ENCODE assay signal across 11 mouse cellular contexts in the genomic region with DNA sequence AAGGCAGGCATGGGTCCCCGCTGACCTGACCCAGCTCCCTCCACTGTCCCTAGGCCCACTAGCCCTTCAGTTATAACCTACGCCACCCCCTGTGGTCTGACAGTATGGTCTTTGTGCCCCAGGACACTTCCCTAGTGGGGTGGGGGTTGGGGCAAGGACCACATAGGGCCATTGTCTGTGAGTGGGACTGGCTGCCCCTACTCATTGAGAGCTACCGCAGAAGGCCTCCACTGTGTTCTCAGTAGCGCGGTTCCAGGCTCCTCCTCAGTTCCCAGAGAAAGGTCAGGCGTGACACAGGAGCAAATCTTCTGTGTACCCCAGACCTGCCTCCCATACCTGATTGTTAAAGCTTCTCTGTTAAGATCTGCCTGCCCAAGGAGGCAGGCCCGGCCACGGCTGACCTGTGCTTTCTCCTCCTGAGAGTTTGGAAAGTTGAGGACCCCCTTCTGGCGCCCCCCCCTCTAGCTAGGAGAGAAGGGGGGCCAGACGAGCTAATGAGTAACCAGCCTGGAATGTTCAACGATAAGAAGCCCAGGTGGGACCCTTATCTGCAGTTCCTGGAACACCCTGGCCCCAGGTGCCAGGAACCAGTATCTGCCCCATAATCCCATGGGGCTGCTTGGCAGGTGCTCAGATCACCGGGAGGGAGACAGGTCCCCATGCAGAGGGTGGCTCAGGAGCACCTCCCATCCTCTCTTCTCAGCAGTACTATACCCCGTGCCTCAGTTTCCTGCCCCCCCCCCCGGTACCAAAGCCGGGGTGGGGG. TPM values are rescaled to one million over a fixed set of nuclear protein-coding genes. Genes with fewer than 3 reads are reported as not detected.
DNase-seq lines count a peak whose midpoint lies in the region; ATAC-seq and TF ChIP-seq lines count a peak whose summit lies in the region.
"Had no signal": no experiment of that assay in that cellular context is flagged by ENCODE, and none has a peak within 500 bp of the region (broad histone marks: within the 10 kb centered on the region; RNA-seq: fewer than 3 reads in every experiment).

No protein-coding gene starts in this region.

- WGBS in kidney, adult 2 months, result 59% methylated on average over 15 of the region's 15 CpGs
- WGBS in lung, postnatal 0 days, result 49% methylated on average over 14 of the region's 15 CpGs

- H3K36me3 ChIP-seq in kidney, adult 2 months (ENCODE audit: control insufficient read depth, insufficient read depth, low read length), result no peaks in the 10 kb centered on the region
- H3K36me3 ChIP-seq in lung, postnatal 0 days (ENCODE audit: insufficient read depth, low read length), result peaks cover 24% of the 10 kb centered on the region; the same call in 1 of the 2 replicates

- peak; percentile 1; the same call in 1 of the 2 replicates for ATAC-seq in lung, postnatal 0 days
- ATAC-seq in megakaryocyte-erythroid progenitor cell, adult 5-6 weeks (replicated peaks; ENCODE audit: low FRiP score, low TSS enrichment, poor library complexity, severe bottlenecking), result no peak

- no peak for TF ChIP-seq POLR2A in kidney, adult 2 months (IDR thresholded peaks at IDR 0.05; ENCODE audit: low read depth, low read length)

- no peaks in the 10 kb centered on the region for H3K27me3 ChIP-seq in kidney, adult 2 months (replicated peaks; ENCODE audit: control insufficient read depth, insufficient read depth, low read length)
- no peaks in the 10 kb centered on the region for H3K27me3 ChIP-seq in lung, postnatal 0 days (replicated peaks; ENCODE audit: insufficient read depth, low read length)

- peak; percentile 17 for DNase-seq in adrenal gland, postnatal 10 days
- DNase-seq in adrenal gland, postnatal 25 days, result no peak
- DNase-seq in kidney, adult 2 months, result no peak
- no peak for DNase-seq in kidney, adult 11 months
- DNase-seq in lung, postnatal 0 days (ENCODE audit: low spot score), result no peak
- no peak for DNase-seq in lung, postnatal 25 days (ENCODE audit: low spot score)
- DNase-seq in testis, postnatal 10 days (ENCODE audit: low spot score), result no peak

- TF ChIP-seq EP300 in lung, postnatal 0 days (IDR thresholded peaks at IDR 0.05), result 0 out of 2 replicates have a peak, but pooled peaks have one; percentile 23

- no peak overlapping the region for H3K4me3 ChIP-seq in kidney, adult 2 months (ENCODE audit: insufficient read depth, low read depth, low read length)
- no peak overlapping the region for H3K4me3 ChIP-seq in lung, postnatal 0 days (ENCODE audit: low read depth, low read length)

- TF ChIP-seq CTCF in kidney, adult 2 months (conservative IDR thresholded peaks at IDR 0.05; ENCODE audit: insufficient read depth, insufficient read length, low read depth, low read length), result no peak
- no peak for TF ChIP-seq CTCF in lung, postnatal 0 days (IDR thresholded peaks at IDR 0.05)

- H3K4me2 ChIP-seq in lung, postnatal 0 days (replicated peaks; ENCODE audit: low read depth, low read length), result no peak overlapping the region

- H3K27ac ChIP-seq in kidney, adult 2 months (ENCODE audit: insufficient read depth, low read depth, low read length), result peak overlapping the region; percentile 18
- 0 out of 2 replicates have a peak overlapping the region, but pooled peaks have one; percentile 16 for H3K27ac ChIP-seq in lung, postnatal 0 days (ENCODE audit: low read length)

- no peaks in the 10 kb centered on the region for H3K9me3 ChIP-seq in lung, postnatal 0 days (ENCODE audit: low read length)

- H3K4me1 ChIP-seq in kidney, adult 2 months (ENCODE audit: control insufficient read depth, insufficient read depth, low read length), result 0 out of 2 replicates have a peak, but pooled peaks cover 7% of the 10 kb centered on the region
- peaks cover 25% of the 10 kb centered on the region for H3K4me1 ChIP-seq in lung, postnatal 0 days (ENCODE audit: insufficient read depth, low read depth, low read length)

- H3K9ac ChIP-seq in lung, postnatal 0 days (replicated peaks; ENCODE audit: low read depth), result no peak overlapping the region

RNA-seq across cellular contexts. Expression of a gene that starts 5.1 kb away (rescaled TPM):
- 1 to 10 TPM; 1.8 to 5.1 TPM for total RNA-seq in adrenal gland, postnatal 10 days (2021)
- total RNA-seq in adrenal gland, postnatal 25 days (2021), result not detected in 2 replicates
- polyA plus RNA-seq in kidney, adult 2 months (2012; rRNA removed), result 0.24 and 0.25 TPM in 2 replicates
- 1.6 and 2.4 TPM in 2 replicates for polyA plus RNA-seq in lung, postnatal 0 days (2015; fragmentation: Nextera tagmentation; extraction: Ambion mirVana)
- total RNA-seq in megakaryocyte-erythroid progenitor cell, adult 5-6 weeks (2014; fragmentation: Nextera tagmentation), result not detected in 2 replicates
- total RNA-seq in megakaryocyte-erythroid progenitor cell, adult 5-6 weeks (2017), result not detected in 2 replicates
- total RNA-seq: common myeloid progenitor, adult 5-6 weeks; layer of hippocampus, adult 18-20 months had no signal

RNA-seq across cellular contexts. Expression of a gene that starts 7.8 kb away (rescaled TPM):
- 10 to 100 TPM; 40.9 to 48.6 TPM for total RNA-seq in adrenal gland, postnatal 10 days (2021)
- total RNA-seq in adrenal gland, postnatal 25 days (2021), result 38.8 and 43.4 TPM in 2 replicates
- 59.2 and 66.7 TPM in 2 replicates for polyA plus RNA-seq in kidney, adult 2 months (2012; rRNA removed)
- polyA plus RNA-seq in lung, postnatal 0 days (2015; fragmentation: Nextera tagmentation; extraction: Ambion mirVana), result 107 and 109 TPM in 2 replicates
- 0.77 TPM in 1 of 2 replicates, not detected in the other for total RNA-seq in megakaryocyte-erythroid progenitor cell, adult 5-6 weeks (2014; fragmentation: Nextera tagmentation)
- not detected in 2 replicates for total RNA-seq in megakaryocyte-erythroid progenitor cell, adult 5-6 weeks (2017)
- total RNA-seq: common myeloid progenitor, adult 5-6 weeks had no signal

RNA-seq across cellular contexts. Expression of a gene that starts 26.7 kb away (rescaled TPM):
- 10 to 100 TPM; 48.8 to 50.6 TPM for total RNA-seq in adrenal gland, postnatal 10 days (2021)
- total RNA-seq in adrenal gland, postnatal 25 days (2021), result 58.1 and 61.5 TPM in 2 replicates
- 56.5 and 68.1 TPM in 2 replicates for polyA plus RNA-seq in kidney, adult 2 months (2012; rRNA removed)
- 49.7 and 51.5 TPM in 2 replicates for polyA plus RNA-seq in lung, postnatal 0 days (2015; fragmentation: Nextera tagmentation; extraction: Ambion mirVana)
- total RNA-seq in megakaryocyte-erythroid progenitor cell, adult 5-6 weeks (2014; fragmentation: Nextera tagmentation), result 30.0 and 47.6 TPM in 2 replicates
- total RNA-seq in megakaryocyte-erythroid progenitor cell, adult 5-6 weeks (2017), result 7.8 and 10.9 TPM in 2 replicates

RNA-seq across cellular contexts. Expression of a gene that starts 47.4 kb away (rescaled TPM):
- 10 to 100 TPM; 12.0 to 12.4 TPM for total RNA-seq in adrenal gland, postnatal 10 days (2021)
- 6.5 and 7.0 TPM in 2 replicates for total RNA-seq in adrenal gland, postnatal 25 days (2021)
- 80.4 and 93.7 TPM in 2 replicates for polyA plus RNA-seq in kidney, adult 2 months (2012; rRNA removed)
- polyA plus RNA-seq in lung, postnatal 0 days (2015; fragmentation: Nextera tagmentation; extraction: Ambion mirVana), result 7.5 and 8.3 TPM in 2 replicates
- 0.42 TPM in 1 of 2 replicates, not detected in the other for total RNA-seq in megakaryocyte-erythroid progenitor cell, adult 5-6 weeks (2014; fragmentation: Nextera tagmentation)
- not detected in 2 replicates for total RNA-seq in megakaryocyte-erythroid progenitor cell, adult 5-6 weeks (2017)
- total RNA-seq: common myeloid progenitor, adult 5-6 weeks had no signal

RNA-seq across cellular contexts. Expression of a gene that starts 49.2 kb away (rescaled TPM):
- not detected for total RNA-seq in adrenal gland, postnatal 10 days (2021)
- total RNA-seq in adrenal gland, postnatal 25 days (2021), result not detected in 2 replicates
- polyA plus RNA-seq in kidney, adult 2 months (2012; rRNA removed), result 0.03 TPM in 1 of 2 replicates, not detected in the other
- polyA plus RNA-seq in lung, postnatal 0 days (2015; fragmentation: Nextera tagmentation; extraction: Ambion mirVana), result 0.10 and 0.42 TPM in 2 replicates
- total RNA-seq in megakaryocyte-erythroid progenitor cell, adult 5-6 weeks (2014; fragmentation: Nextera tagmentation), result not detected in 2 replicates
- 2.6 TPM in 1 of 2 replicates, not detected in the other for total RNA-seq in megakaryocyte-erythroid progenitor cell, adult 5-6 weeks (2017)
- total RNA-seq: common myeloid progenitor, adult 5-6 weeks; ES-E14 had no signal

Comparison
In these comparisons a context has a peak if more than half of its experiments do, and no peak if none do; other contexts are left out.
1. RNA of a gene that starts 7.8 kb away (total RNA-seq): 40.9 to 48.6 TPM in adrenal gland, postnatal 10 days and 38.8 to 43.4 TPM in adrenal gland, postnatal 25 days; 0.77 TPM in megakaryocyte-erythroid progenitor cell, adult 5-6 weeks; every median in the first group is over 10 times any median in the second.